Mouse (Mus musculus): Measurements from ENCODE around the gene Lmnb2. TPM values are rescaled to one million over a fixed set of nuclear protein-coding genes. Genes with fewer than 3 reads are reported as not detected.

The Lmnb2 gene
- polyA plus RNA-seq, 1 experiment from 2014 or later, result 7.3 TPM

Other genes starting within 250 kb of the Lmnb2 start
- 69.5 and 82.7 TPM in 2 replicates for gene Mknk2, start 240.1 kb downstream of the Lmnb2 start, polyA plus RNA-seq (2014; fragmentation: Nextera tagmentation; extraction: Ambion mirVana)
- 19.1 and 22.3 TPM in 2 replicates for gene Mob3a, start 216.3 kb downstream of the Lmnb2 start, polyA plus RNA-seq (2014; fragmentation: Nextera tagmentation; extraction: Ambion mirVana)
- gene Izumo4, start 216.1 kb downstream of the Lmnb2 start, polyA plus RNA-seq (2014; fragmentation: Nextera tagmentation; extraction: Ambion mirVana), result 3.5 and 7.0 TPM in 2 replicates
- 45.0 and 54.5 TPM in 2 replicates for gene Ap3d1, start 176.0 kb downstream of the Lmnb2 start, polyA plus RNA-seq (2014; fragmentation: Nextera tagmentation; extraction: Ambion mirVana)
- 26.5 and 28.2 TPM in 2 replicates for gene Dot1l, start 163.0 kb downstream of the Lmnb2 start, polyA plus RNA-seq (2014; fragmentation: Nextera tagmentation; extraction: Ambion mirVana)
- gene Sf3a2, start 120.0 kb downstream of the Lmnb2 start, polyA plus RNA-seq (2014; fragmentation: Nextera tagmentation; extraction: Ambion mirVana), result 49.2 and 51.0 TPM in 2 replicates
- 71.1 and 75.4 TPM in 2 replicates for gene Plekhj1, start 119.6 kb downstream of the Lmnb2 start, polyA plus RNA-seq (2014; fragmentation: Nextera tagmentation; extraction: Ambion mirVana)
- gene Amh, start 113.0 kb downstream of the Lmnb2 start, polyA plus RNA-seq (2014; fragmentation: Nextera tagmentation; extraction: Ambion mirVana), result 0.12 TPM in 1 of 2 replicates, not detected in the other
- gene Jsrp1, start 104.7 kb downstream of the Lmnb2 start, polyA plus RNA-seq (2014; fragmentation: Nextera tagmentation; extraction: Ambion mirVana), result 5.5 and 5.6 TPM in 2 replicates
- gene Oaz1, start 91.6 kb downstream of the Lmnb2 start, polyA plus RNA-seq (2014; fragmentation: Nextera tagmentation; extraction: Ambion mirVana), result 2,025 and 2,172 TPM in 2 replicates
- 0.46 TPM in 2 replicates for gene Lingo3, start 74.2 kb downstream of the Lmnb2 start, polyA plus RNA-seq (2014; fragmentation: Nextera tagmentation; extraction: Ambion mirVana)
- gene Lsm7, start 63.0 kb downstream of the Lmnb2 start, polyA plus RNA-seq (2014; fragmentation: Nextera tagmentation; extraction: Ambion mirVana), result 200 and 230 TPM in 2 replicates
- gene Sppl2b, start 63.0 kb downstream of the Lmnb2 start, polyA plus RNA-seq (2014; fragmentation: Nextera tagmentation; extraction: Ambion mirVana), result 21.3 and 23.7 TPM in 2 replicates
- 0.05 and 0.07 TPM in 2 replicates for gene Tmprss9, start 46.4 kb downstream of the Lmnb2 start, polyA plus RNA-seq (2014; fragmentation: Nextera tagmentation; extraction: Ambion mirVana)
- 310 and 338 TPM in 2 replicates for gene Timm13, start 17.3 kb downstream of the Lmnb2 start, polyA plus RNA-seq (2014; fragmentation: Nextera tagmentation; extraction: Ambion mirVana)
- 34.5 and 39.8 TPM in 2 replicates for gene Gadd45b, start 11.8 kb upstream of the Lmnb2 start, polyA plus RNA-seq (2014; fragmentation: Nextera tagmentation; extraction: Ambion mirVana)
- 1.2 and 1.4 TPM in 2 replicates for gene Gng7, start 96.7 kb upstream of the Lmnb2 start, polyA plus RNA-seq (2014; fragmentation: Nextera tagmentation; extraction: Ambion mirVana)
- not detected in 2 replicates for gene Diras1, start 107.4 kb upstream of the Lmnb2 start, polyA plus RNA-seq (2014; fragmentation: Nextera tagmentation; extraction: Ambion mirVana)
- 5.0 and 5.2 TPM in 2 replicates for gene Slc39a3, start 119.2 kb upstream of the Lmnb2 start, polyA plus RNA-seq (2014; fragmentation: Nextera tagmentation; extraction: Ambion mirVana)
- gene Sgta, start 141.9 kb upstream of the Lmnb2 start, polyA plus RNA-seq (2014; fragmentation: Nextera tagmentation; extraction: Ambion mirVana), result 133 and 136 TPM in 2 replicates
- gene Thop1, start 151.8 kb upstream of the Lmnb2 start, polyA plus RNA-seq (2014; fragmentation: Nextera tagmentation; extraction: Ambion mirVana), result 18.0 and 20.8 TPM in 2 replicates
- 0.27 and 0.46 TPM in 2 replicates for gene Creb3l3, start 180.6 kb upstream of the Lmnb2 start, polyA plus RNA-seq (2014; fragmentation: Nextera tagmentation; extraction: Ambion mirVana)
- gene Map2k2, start 187.7 kb upstream of the Lmnb2 start, polyA plus RNA-seq (2014; fragmentation: Nextera tagmentation; extraction: Ambion mirVana), result 147 and 159 TPM in 2 replicates
- 16.8 and 18.8 TPM in 2 replicates for gene Zbtb7a, start 217.0 kb upstream of the Lmnb2 start, polyA plus RNA-seq (2014; fragmentation: Nextera tagmentation; extraction: Ambion mirVana)
- gene Pias4, start 249.7 kb upstream of the Lmnb2 start, polyA plus RNA-seq (2014; fragmentation: Nextera tagmentation; extraction: Ambion mirVana), result 33.5 and 34.0 TPM in 2 replicates

Measured in heart, embryonic 14.5 days (tissue).